Mouse (Mus musculus) embryonic fibroblast, embryonic 13.5 days (primary cell): ENCODE measurements at regions not wholly inside any gene's neighbourhood (a gene's known extent, or its start where the extent isn't known, plus 50 kb on each side); places are given as distances from the start of the nearest gene placed in this dataset.

Experiments used
- H3K27ac ChIP-seq: 2 replicates; pipeline ENCODE4 v1.5.1; 2012; ENCODE audit warnings: low read length, control low read depth, inconsistent platforms; ENCODE audit not compliant: insufficient read depth
- H3K4me1 ChIP-seq: 2 replicates; pipeline ENCODE4 v1.6.1; 2011; ENCODE audit warnings: low read length; ENCODE audit not compliant: control insufficient read depth, insufficient read depth
- H3K4me3 ChIP-seq: 2 replicates; pipeline ENCODE4 v1.5.1; 2011; ENCODE audit warnings: mild to moderate bottlenecking, control low read depth, low read length; ENCODE audit not compliant: insufficient read depth
- CTCF ChIP-seq: IDR thresholded peaks from 2 replicates; pipeline ENCODE4 v1.5.1; 2011; ENCODE audit warnings: mild to moderate bottlenecking, control low read depth, low read length, moderate library complexity, borderline replicate concordance; ENCODE audit not compliant: insufficient read depth
- POLR2A ChIP-seq: IDR thresholded peaks from 2 replicates; pipeline ENCODE4 v1.6.1; 2011; ENCODE audit warnings: low read depth, mild to moderate bottlenecking, control low read depth, low read length, moderate library complexity

GRCm38 (mm10) chr15:96867701-96868100 is 168.2 kb upstream of the Slc38a2 start:
- Histone ChIP-seq H3K4me1 (no peaks in the 10 kb centered on the region), H3K27ac (no peak overlapping the region), H3K4me3 (no peak overlapping the region)
- TF ChIP-seq CTCF (no peak), POLR2A (no peak)

- Histone ChIP-seq H3K27ac (no peak overlapping the region), H3K4me3 (no peak overlapping the region), H3K4me1 (no peaks in the 10 kb centered on the region)
- TF ChIP-seq CTCF (no peak), POLR2A (no peak)
Observed at GRCm38 (mm10) chr15:96865932-96866331, 166.4 kb upstream of the Slc38a2 start.

GRCm38 (mm10) chr15:96857709-96858108 is 158.2 kb upstream of the Slc38a2 start:
- Histone ChIP-seq H3K4me3 (no peak overlapping the region), H3K4me1 (no peaks in the 10 kb centered on the region), H3K27ac (no peak overlapping the region)
- TF ChIP-seq CTCF = no peak
- TF ChIP-seq POLR2A = no peak

DNA sequence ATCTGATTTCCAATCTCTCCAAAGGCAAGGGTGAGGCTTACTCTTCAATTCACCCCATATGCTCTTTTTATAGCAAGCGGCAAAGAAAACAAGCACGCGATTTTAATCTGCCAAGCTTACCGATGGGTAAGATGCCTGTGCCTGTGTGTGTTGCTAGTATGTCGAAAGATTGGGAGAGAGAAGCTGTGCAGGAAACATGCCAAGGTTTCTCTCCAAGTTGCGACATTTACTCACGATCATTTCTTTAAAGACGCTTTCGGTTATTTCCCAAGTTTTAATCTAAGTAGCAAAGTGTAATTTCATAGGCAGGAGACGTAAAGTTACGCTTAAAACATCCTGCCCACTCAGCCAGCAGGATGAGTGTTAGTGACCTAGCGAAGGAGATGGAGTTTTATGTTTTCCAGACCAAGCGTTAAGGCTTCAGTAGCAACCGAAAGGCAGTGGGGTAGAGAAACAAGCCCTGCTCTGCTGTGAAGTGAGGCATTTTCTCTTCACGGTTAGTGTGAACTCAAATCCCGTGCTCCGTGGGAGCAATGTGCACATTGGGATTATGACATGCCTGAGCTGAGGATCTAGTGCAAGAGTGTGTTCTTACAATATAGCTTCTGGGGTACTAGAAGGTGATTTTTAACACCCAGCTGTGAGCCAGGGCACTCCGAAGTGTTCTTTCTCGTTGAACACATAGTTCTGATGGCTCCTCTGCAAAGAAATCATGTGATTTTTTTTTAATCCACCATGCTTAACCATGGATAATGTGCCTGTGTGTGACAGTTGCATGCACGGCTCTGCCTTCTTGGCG is 152.6 kb upstream of the Slc38a2 start:
- no peak overlapping the region for H3K4me3 ChIP-seq
- no peak overlapping the region for H3K27ac ChIP-seq
- TF ChIP-seq CTCF (no peak), POLR2A (no peak)
- no peaks in the 10 kb centered on the region for H3K4me1 ChIP-seq

DNA sequence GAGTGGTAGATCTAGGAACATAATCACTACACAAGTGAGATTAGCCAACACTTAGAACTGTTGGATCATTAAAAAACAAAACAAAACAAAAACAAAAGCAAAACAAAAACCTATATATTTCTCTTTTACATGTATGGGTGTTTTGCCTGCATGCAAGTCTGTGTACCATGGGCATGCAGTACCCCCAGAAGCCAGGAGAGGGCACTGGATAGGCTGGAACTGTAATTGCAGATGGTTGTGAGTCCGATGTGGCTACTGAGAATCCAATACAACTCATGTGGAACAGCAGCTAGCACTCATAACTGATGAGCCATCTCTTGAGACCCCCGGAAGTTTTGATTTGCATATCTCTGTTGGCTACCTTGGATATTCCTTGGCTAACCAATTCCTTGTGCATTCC is 148.6 kb upstream of the Slc38a2 start:
- no peak overlapping the region for H3K4me3 ChIP-seq
- TF ChIP-seq CTCF (0 out of 2 replicates have a peak, but pooled peaks have one; percentile 11), POLR2A (no peak)
- no peak overlapping the region for H3K27ac ChIP-seq
- peaks cover 2% of the 10 kb centered on the region; the same call in 1 of the 2 replicates for H3K4me1 ChIP-seq

DNA sequence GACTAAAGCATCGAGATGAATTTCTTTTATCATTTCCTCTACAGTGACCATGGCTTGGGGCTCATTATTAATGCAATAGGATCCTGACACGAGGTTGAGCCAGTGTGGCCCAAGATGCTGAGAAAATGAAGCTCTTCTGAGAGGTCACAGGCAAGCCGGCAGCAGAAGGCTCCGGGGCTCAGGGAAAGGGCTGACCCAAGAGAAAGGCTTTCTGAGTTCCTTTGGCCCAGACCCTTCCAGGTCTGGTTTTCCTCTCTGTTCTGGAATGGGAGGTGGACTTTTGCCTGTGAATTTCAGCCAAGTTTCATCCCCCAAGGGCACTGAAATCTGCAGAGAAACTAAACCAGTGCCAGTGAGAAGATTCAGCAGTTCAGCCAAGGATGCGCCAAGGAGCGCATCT is 145.7 kb upstream of the Slc38a2 start:
- H3K4me1 ChIP-seq = peaks cover 5% of the 10 kb centered on the region

GRCm38 (mm10) chr15:96844290-96844689 is 144.8 kb upstream of the Slc38a2 start:
- H3K4me3 ChIP-seq = no peak overlapping the region
- H3K27ac ChIP-seq = no peak overlapping the region
- peaks cover 5% of the 10 kb centered on the region for H3K4me1 ChIP-seq
- TF ChIP-seq CTCF = no peak
- no peak for TF ChIP-seq POLR2A

More for the DNA sequence above, 145.7 kb upstream of the Slc38a2 start:
- Histone ChIP-seq H3K27ac (no peak overlapping the region), H3K4me3 (no peak overlapping the region)
- TF ChIP-seq CTCF = no peak
- TF ChIP-seq POLR2A = no peak

- H3K27ac ChIP-seq = no peak overlapping the region
- TF ChIP-seq POLR2A (no peak), CTCF (no peak)
- H3K4me3 ChIP-seq = no peak overlapping the region
- H3K4me1 ChIP-seq = peaks cover 5% of the 10 kb centered on the region
Observed at GRCm38 (mm10) chr15:96843589-96843988, 144.1 kb upstream of the Slc38a2 start.

DNA sequence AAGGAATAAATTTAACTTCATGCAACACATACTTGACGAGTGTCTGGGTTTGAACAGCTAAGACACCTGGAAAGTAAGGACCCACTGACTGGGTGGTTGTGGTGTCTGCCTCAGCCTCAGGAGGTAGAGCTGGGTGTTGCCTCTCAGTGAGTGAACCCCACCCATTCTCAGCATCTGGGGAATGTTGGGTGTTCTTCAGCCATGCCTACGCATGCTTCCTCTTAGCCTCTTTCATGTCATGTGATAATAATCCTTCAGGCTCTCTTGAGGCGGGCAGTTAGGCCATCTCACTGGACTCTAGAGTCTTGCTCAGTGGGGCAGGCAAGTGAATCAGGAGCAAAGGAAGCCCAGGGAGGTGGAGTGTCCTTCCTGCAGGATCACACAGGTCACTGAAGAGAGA is 143.4 kb upstream of the Slc38a2 start:
- Histone ChIP-seq H3K4me1 (peaks cover 5% of the 10 kb centered on the region), H3K27ac (no peak overlapping the region), H3K4me3 (no peak overlapping the region)
- TF ChIP-seq POLR2A (no peak), CTCF (no peak)

GRCm38 (mm10) chr15:96836670-96837069 is 137.1 kb upstream of the Slc38a2 start:
- no peak overlapping the region for H3K27ac ChIP-seq
- H3K4me1 ChIP-seq = no peaks in the 10 kb centered on the region
- no peak overlapping the region for H3K4me3 ChIP-seq
- TF ChIP-seq CTCF (no peak), POLR2A (no peak)

- no peak for TF ChIP-seq POLR2A
- Histone ChIP-seq H3K4me1 (peaks cover 5% of the 10 kb centered on the region), H3K27ac (no peak overlapping the region), H3K4me3 (no peak overlapping the region)
Observed at GRCm38 (mm10) chr15:96834862-96835261, 135.3 kb upstream of the Slc38a2 start.
